Mouse (Mus musculus) heart, adult 18-20 months (tissue): ENCODE results near the gene Gm17364. TPM values are rescaled to one million over a fixed set of nuclear protein-coding genes. Genes with fewer than 3 reads are reported as not detected.
"Not testable (repeated sequence)": the region's sequence is repeated elsewhere in the genome, so short reads cannot be mapped to it uniquely, and the experiment has no call there.

Source experiments
- DNase-seq, 2 experiments: peaks; one replicate each; pipeline ENCODE4 v3.0.0; 2021 to 2022; ENCODE audit warnings: mixed read lengths in 1 of 2
- total RNA-seq, 2 experiments: library from RNA; stranded (reverse); gene quantifications; 2 replicates each; pipeline ENCODE4 v1.2.3; 2021

Gene Gm17364
- total RNA-seq, 2 experiments from 2014 or later = not detected

GRCm38 (mm10) chr13:41251667-41252066 is 22.1 kb downstream of the Gm17364 start:
- DNase-seq = no peak

- not testable (repeated sequence) for DNase-seq
These were observed 22.5 kb downstream of the Gm17364 start for GRCm38 (mm10) chr13:41251232-41251631.

- no peak for DNase-seq
These were observed 23.3 kb downstream of the Gm17364 start for GRCm38 (mm10) chr13:41250318-41250981.

- DNase-seq = peak; percentile 93 to 98
These were observed 24.0 kb downstream of the Gm17364 start, which contains the start of gene Smim13 for GRCm38 (mm10) chr13:41249538-41250317. TSS of gene Smim13 (plus strand) at chr13:41249844.

GRCm38 (mm10) chr13:41248751-41249520 is 24.8 kb downstream of the Gm17364 start:
- no peak for DNase-seq

GRCm38 (mm10) chr13:41244306-41244830 is 29.4 kb downstream of the Gm17364 start:
- no peak for DNase-seq

- DNase-seq = no peak
These were observed 32.2 kb downstream of the Gm17364 start for GRCm38 (mm10) chr13:41241557-41241956.

- DNase-seq = peak in 1 of 2 experiments; percentile 8
These were observed 35.0 kb downstream of the Gm17364 start for GRCm38 (mm10) chr13:41238805-41239130.

GRCm38 (mm10) chr13:41238035-41238804 is 35.6 kb downstream of the Gm17364 start:
- DNase-seq = no peak

GRCm38 (mm10) chr13:41235845-41236741 is 37.7 kb downstream of the Gm17364 start:
- DNase-seq = no peak

- DNase-seq = no peak
These were observed 38.6 kb downstream of the Gm17364 start for GRCm38 (mm10) chr13:41235181-41235580.

GRCm38 (mm10) chr13:41233241-41233640 is 40.5 kb downstream of the Gm17364 start:
- DNase-seq = no peak

GRCm38 (mm10) chr13:41232209-41232608 is 41.6 kb downstream of the Gm17364 start:
- DNase-seq = no peak

GRCm38 (mm10) chr13:41231389-41231983 is 42.3 kb downstream of the Gm17364 start:
- no peak for DNase-seq

- no peak for DNase-seq
These were observed 43.5 kb downstream of the Gm17364 start for GRCm38 (mm10) chr13:41230256-41230655.

- no peak for DNase-seq
These were observed 45.7 kb downstream of the Gm17364 start for GRCm38 (mm10) chr13:41228060-41228459.

GRCm38 (mm10) chr13:41226513-41226912 is 47.3 kb downstream of the Gm17364 start:
- DNase-seq = no peak
